Mouse (Mus musculus) Patski (cell line): ENCODE data around the gene Trpm3. TPM values are rescaled to one million over a fixed set of nuclear protein-coding genes. Genes with fewer than 3 reads are reported as not detected.

Experiments
- ATAC-seq: fragments of 100-300 bp; one replicate; pipeline ENCODE4 v1.8.0; 2021
- CTCF ChIA-PET: fragments of 350-600 bp; sonication (Branson Sonifier 250); formaldehyde crosslinking; loops from one replicate; lab custom pipeline; 2022; ENCODE audit warnings: inconsistent platforms; lab: Charles Lee
- POLR2A ChIA-PET: fragments of 350-600 bp; sonication (Branson Sonifier 250); formaldehyde crosslinking; loops from one replicate; lab custom pipeline; 2022; ENCODE audit warnings: antibody characterized with exemption, inconsistent platforms; lab: Charles Lee
- DNase-seq: peaks from one replicate; pipeline ENCODE4 v3.0.0-alpha.2; 2011; ENCODE audit warnings: low read depth, low spot score
- H3K27me3 ChIP-seq: fragments of 371-371 bp; one replicate; pipeline ENCODE4 v1.5.1; 2021
- CTCF ChIP-seq: fragments of 100-300 bp; IDR thresholded peaks from one replicate; pipeline ENCODE4 v1.5.1; 2021
- in situ Hi-C: fragments of 300-500 bp; cut with MboI; formaldehyde crosslinking; loops from 3 replicates; pipeline ENCODE4 v1.11.1; 2018; ENCODE audit warnings: low pct_unique_long_range_greater_than_20kb, mixed read lengths
- polyA plus RNA-seq: library from polyadenylated mRNA; unstranded; gene quantifications from one replicate; pipeline ENCODE4 v1.2.3, GENCODE M21; 2021

Gene Trpm3
- polyA plus RNA-seq: 2.0 TPM

DNA sequence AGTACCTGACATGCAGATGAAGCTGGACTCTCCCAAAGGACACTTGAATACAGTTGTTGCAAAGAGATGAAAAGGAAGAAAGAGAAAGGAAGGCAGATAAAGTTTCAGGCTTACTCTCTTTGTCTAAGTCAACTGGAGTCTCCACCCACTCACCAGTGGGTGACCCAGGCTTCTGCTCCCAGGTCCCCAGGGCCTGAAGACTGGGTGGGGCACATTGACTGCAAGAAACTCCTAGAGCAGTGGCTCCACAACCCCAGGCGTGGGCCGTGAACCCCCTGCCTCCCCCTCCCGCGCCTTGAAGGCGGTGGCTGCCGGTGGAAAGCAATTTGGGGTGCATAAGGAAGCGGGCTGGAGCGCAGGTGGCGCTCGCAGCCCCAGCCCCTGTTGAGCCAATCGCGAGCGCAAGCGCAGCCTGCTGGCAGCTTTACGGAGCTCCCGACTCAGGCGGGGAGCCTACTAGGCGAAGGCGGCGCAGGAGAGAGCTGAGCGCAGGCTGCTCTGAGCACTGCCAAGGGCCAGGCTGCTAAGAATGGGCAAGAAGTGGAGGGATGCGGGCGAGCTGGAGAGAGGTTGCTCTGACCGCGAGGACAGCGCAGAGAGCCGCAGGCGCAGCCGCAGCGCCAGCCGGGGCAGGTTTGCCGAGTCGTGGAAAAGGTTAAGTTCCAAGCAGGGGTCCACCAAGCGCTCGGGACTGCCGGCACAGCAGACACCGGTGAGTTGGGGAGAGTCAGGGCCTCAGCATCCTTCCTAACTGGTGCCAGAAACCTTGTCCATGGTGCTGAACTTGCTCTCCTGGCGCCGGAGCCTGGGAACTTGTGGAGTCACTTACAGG, at the start of gene Trpm3:
Gene Trpm3 (plus strand): TSS at position 457 of the 832 bp plus-strand sequence.
- in situ Hi-C loops: no loop called here
- POLR2A ChIA-PET: no interaction called here

GRCm38 (mm10) chr19:22100582-22100981, 38.3 kb upstream of the Trpm3 start:
- in situ Hi-C loops: no loop called here
- no peak for DNase-seq
- H3K27me3 ChIP-seq: peaks cover 43% of the 10 kb centered on the region
- no peak for ATAC-seq
- CTCF ChIA-PET: interaction anchor here (1.9 kb wide), 1 partner anchor 24 kb away, joined by 5 read pairs; no protein-coding TSS in a partner anchor
- no peak for TF ChIP-seq CTCF
- POLR2A ChIA-PET: no interaction called here

More for the DNA sequence above, at the start of gene Trpm3:
- TF ChIP-seq CTCF: no peak
- DNase-seq (peak; percentile 4), ATAC-seq (no peak)
- H3K27me3 ChIP-seq: peaks cover 44% of the 10 kb centered on the region
- CTCF ChIA-PET: no interaction called here

- ATAC-seq (no peak), DNase-seq (no peak)
- CTCF ChIA-PET: interaction anchor here (1.2 kb wide), 1 partner anchor 9 kb away, joined by 3 read pairs; no protein-coding TSS in a partner anchor
- H3K27me3 ChIP-seq: peaks cover 46% of the 10 kb centered on the region
- in situ Hi-C loops: no loop called here
- POLR2A ChIA-PET: no interaction called here
- no peak for TF ChIP-seq CTCF
These were observed 35.0 kb upstream of the Trpm3 start for GRCm38 (mm10) chr19:22103865-22104264.

GRCm38 (mm10) chr19:22104848-22105484, 33.9 kb upstream of the Trpm3 start:
- in situ Hi-C loops: no loop called here
- peaks cover 52% of the 10 kb centered on the region for H3K27me3 ChIP-seq
- CTCF ChIA-PET: interaction anchor here (1.2 kb wide), 1 partner anchor 8 kb away, joined by 3 read pairs; no protein-coding TSS in a partner anchor
- TF ChIP-seq CTCF: no peak
- no peak for ATAC-seq
- no peak for DNase-seq
- POLR2A ChIA-PET: no interaction called here

GRCm38 (mm10) chr19:22105648-22106047, 33.2 kb upstream of the Trpm3 start:
- TF ChIP-seq CTCF: no peak
- CTCF ChIA-PET: no interaction called here
- POLR2A ChIA-PET: no interaction called here
- DNase-seq: no peak
- ATAC-seq: no peak
- peaks cover 49% of the 10 kb centered on the region for H3K27me3 ChIP-seq
- in situ Hi-C loops: no loop called here

- H3K27me3 ChIP-seq: peaks cover 56% of the 10 kb centered on the region
- CTCF ChIA-PET: no interaction called here
- DNase-seq (no peak), ATAC-seq (no peak)
- POLR2A ChIA-PET: no interaction called here
- TF ChIP-seq CTCF: no peak
- in situ Hi-C loops: no loop called here
These were observed 29.9 kb upstream of the Trpm3 start for GRCm38 (mm10) chr19:22108893-22109463.

DNA sequence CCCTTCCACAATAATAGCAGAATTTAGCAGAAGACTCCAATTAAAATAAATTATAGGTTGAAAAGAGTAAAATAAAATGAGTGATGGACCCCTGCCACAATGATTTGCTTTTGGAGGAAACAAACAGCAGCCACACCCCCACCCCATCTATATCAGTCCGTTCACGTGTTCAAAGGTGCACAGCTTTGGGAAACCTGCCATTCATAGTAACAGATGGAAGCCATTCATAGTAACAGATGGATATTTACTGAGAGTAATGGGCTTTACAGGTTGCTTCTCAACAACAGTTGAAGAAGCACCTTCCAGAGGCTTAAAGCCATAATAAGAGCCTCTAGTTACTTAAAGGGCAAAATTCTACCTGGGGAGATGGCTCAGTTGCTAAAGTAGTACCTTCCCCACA, 17.9 kb upstream of the Trpm3 start:
- DNase-seq: no peak
- ATAC-seq: no peak
- TF ChIP-seq CTCF: no peak
- H3K27me3 ChIP-seq: peaks cover 31% of the 10 kb centered on the region
- POLR2A ChIA-PET: no interaction called here
- in situ Hi-C loops: no loop called here
- CTCF ChIA-PET: no interaction called here

GRCm38 (mm10) chr19:22121631-22122030, 17.2 kb upstream of the Trpm3 start:
- ATAC-seq: no peak
- DNase-seq: no peak
- CTCF ChIA-PET: no interaction called here
- POLR2A ChIA-PET: no interaction called here
- in situ Hi-C loops: no loop called here
- H3K27me3 ChIP-seq: peaks cover 37% of the 10 kb centered on the region
- no peak for TF ChIP-seq CTCF

DNA sequence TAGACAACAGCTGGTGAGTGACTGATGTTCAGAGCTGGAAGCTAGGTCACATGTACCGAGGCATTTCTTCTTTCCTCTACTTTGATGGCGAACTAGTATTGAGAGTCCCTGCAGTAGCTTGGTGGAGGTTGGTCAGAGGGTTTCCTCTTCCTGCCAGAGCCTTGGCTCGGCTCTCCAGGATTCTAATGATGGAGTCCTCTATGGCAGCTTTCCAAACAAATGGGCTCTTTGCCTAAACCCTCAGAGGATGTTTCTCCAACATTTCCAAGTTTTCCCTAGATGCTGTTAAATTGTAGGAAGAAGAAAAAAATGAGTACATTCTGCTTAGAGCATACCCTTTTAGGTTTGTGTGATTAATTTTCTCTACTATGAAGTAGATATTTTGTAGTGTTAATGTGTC, 6.2 kb upstream of the Trpm3 start:
- ChIA-PET CTCF (no interaction called here), POLR2A (no interaction called here)
- no peak for TF ChIP-seq CTCF
- in situ Hi-C loops: no loop called here
- ATAC-seq (no peak), DNase-seq (no peak)
- peaks cover 40% of the 10 kb centered on the region for H3K27me3 ChIP-seq

DNA sequence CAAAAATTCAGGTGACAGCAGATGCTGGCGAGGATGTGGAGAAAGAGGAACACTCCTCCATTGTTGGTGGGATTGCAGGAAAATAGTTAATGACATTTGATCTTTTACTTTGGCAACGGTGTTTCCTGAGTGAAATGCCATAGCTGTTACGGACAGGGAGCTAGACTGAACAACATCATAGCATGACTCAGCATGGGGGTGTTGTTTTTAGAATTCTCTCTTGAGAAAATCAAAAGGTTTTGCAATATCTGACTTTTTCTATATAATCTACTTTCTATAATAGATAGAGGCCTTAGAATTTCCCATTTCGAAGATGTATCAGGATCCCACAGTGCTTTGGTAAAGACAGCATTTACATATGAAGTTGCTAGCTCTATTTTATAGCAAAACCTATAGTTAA, 39.7 kb downstream of the Trpm3 start:
- H3K27me3 ChIP-seq: peaks cover 11% of the 10 kb centered on the region
- ChIA-PET POLR2A (no interaction called here), CTCF (no interaction called here)
- in situ Hi-C loops: no loop called here
- TF ChIP-seq CTCF: no peak
- no peak for ATAC-seq
- no peak for DNase-seq

- in situ Hi-C loops: no loop called here
- ATAC-seq: no peak
These were observed 40.2 kb downstream of the Trpm3 start for GRCm38 (mm10) chr19:22179017-22179416.

More at GRCm38 (mm10) chr19:22179017-22179416, 40.2 kb downstream of the Trpm3 start:
- H3K27me3 ChIP-seq: peaks cover 11% of the 10 kb centered on the region
- TF ChIP-seq CTCF: no peak
- CTCF ChIA-PET: no interaction called here
- POLR2A ChIA-PET: no interaction called here
- DNase-seq: no peak
